Mouse (Mus musculus): ENCODE measurements around the gene Gm17026. TPM values are rescaled to one million over a fixed set of nuclear protein-coding genes. Genes with fewer than 3 reads are reported as not detected.
"Not testable (repeated sequence)": the region's sequence is repeated elsewhere in the genome, so short reads cannot be mapped to it uniquely, and the experiment has no call there.

Gene Gm17026
- polyA plus RNA-seq (2015; fragmentation: Nextera tagmentation; extraction: Ambion mirVana): not detected in 2 replicates

- H3K27me3 ChIP-seq (ENCODE audit: control insufficient read depth, insufficient read depth, low read length); H3K4me1 ChIP-seq (ENCODE audit: control insufficient read depth, insufficient read depth, low read length); H3K4me3 ChIP-seq (replicated peaks; ENCODE audit: low read length); H3K36me3 ChIP-seq (ENCODE audit: control insufficient read depth, insufficient read depth, low read length); H3K4me2 ChIP-seq (ENCODE audit: low read depth, low read length); H3K27ac ChIP-seq (ENCODE audit: low read length); H3K9ac ChIP-seq (ENCODE audit: low read length); ATAC-seq (ENCODE audit: insufficient read depth, low FRiP score); H3K9me3 ChIP-seq (replicated peaks; ENCODE audit: control insufficient read depth, low read length): not testable (repeated sequence)
- no CpG with 5 or more reads among the region's 3 CpGs for WGBS
Measured at GRCm38 (mm10) chr14:42259948-42260347, at the start of gene Gm17026. Gm17026 (minus strand) TSS chr14:42260048.

- not testable (repeated sequence) for ATAC-seq (ENCODE audit: insufficient read depth, low FRiP score)
Measured at GRCm38 (mm10) chr14:42297258-42297657, 37.4 kb upstream of the Gm17026 start, which contains the start of gene Gm9611. Gm9611 (minus strand) TSS chr14:42297358.

GRCm38 (mm10) chr14:42216766-42217537 is 42.9 kb downstream of the Gm17026 start:
- ATAC-seq (ENCODE audit: insufficient read depth, low FRiP score); H3K9ac ChIP-seq (ENCODE audit: low read length); H3K4me3 ChIP-seq (replicated peaks; ENCODE audit: low read length); H3K27me3 ChIP-seq (ENCODE audit: control insufficient read depth, insufficient read depth, low read length); H3K27ac ChIP-seq (ENCODE audit: low read length); H3K4me1 ChIP-seq (ENCODE audit: control insufficient read depth, insufficient read depth, low read length); H3K9me3 ChIP-seq (replicated peaks; ENCODE audit: control insufficient read depth, low read length); H3K4me2 ChIP-seq (ENCODE audit: low read depth, low read length); H3K36me3 ChIP-seq (ENCODE audit: control insufficient read depth, insufficient read depth, low read length): not testable (repeated sequence)
- WGBS: 71% methylated on average over 8 of the region's 10 CpGs

More at GRCm38 (mm10) chr14:42297258-42297657, 37.4 kb upstream of the Gm17026 start, which contains the start of gene Gm9611:
- not testable (repeated sequence) for H3K27ac ChIP-seq (ENCODE audit: low read length); H3K27me3 ChIP-seq (ENCODE audit: control insufficient read depth, insufficient read depth, low read length); H3K4me1 ChIP-seq (ENCODE audit: control insufficient read depth, insufficient read depth, low read length); H3K9me3 ChIP-seq (replicated peaks; ENCODE audit: control insufficient read depth, low read length); H3K36me3 ChIP-seq (ENCODE audit: control insufficient read depth, insufficient read depth, low read length); H3K9ac ChIP-seq (ENCODE audit: low read length); H3K4me3 ChIP-seq (replicated peaks; ENCODE audit: low read length); H3K4me2 ChIP-seq (ENCODE audit: low read depth, low read length)
- no CpG with 5 or more reads among the region's 3 CpGs for WGBS

Small RNA genes within 50 kb of the gene (microRNA-seq; reads per million reads assigned to microRNA genes)
- not detected for gene Gm25208
- gene Gm25892: not detected

Other genes starting within 250 kb of the Gm17026 start
- gene Gm7951, start 142.7 kb downstream of the Gm17026 start, polyA plus RNA-seq (2015; fragmentation: Nextera tagmentation; extraction: Ambion mirVana): not detected in 2 replicates
- not detected in 2 replicates for gene Gm17027, start 97.4 kb downstream of the Gm17026 start, polyA plus RNA-seq (2015; fragmentation: Nextera tagmentation; extraction: Ambion mirVana)
- gene Gm3573, start 69.3 kb downstream of the Gm17026 start, polyA plus RNA-seq (2015; fragmentation: Nextera tagmentation; extraction: Ambion mirVana): not detected in 2 replicates
- gene Gm9611, start 37.3 kb upstream of the Gm17026 start, polyA plus RNA-seq (2015; fragmentation: Nextera tagmentation; extraction: Ambion mirVana): not detected in 2 replicates
- gene Gm7995, start 50.2 kb upstream of the Gm17026 start, polyA plus RNA-seq (2015; fragmentation: Nextera tagmentation; extraction: Ambion mirVana): not detected in 2 replicates
- not detected in 2 replicates for gene Gm8005, start 179.6 kb upstream of the Gm17026 start, polyA plus RNA-seq (2015; fragmentation: Nextera tagmentation; extraction: Ambion mirVana)
- gene Gm8011, start 203.8 kb upstream of the Gm17026 start, polyA plus RNA-seq (2015; fragmentation: Nextera tagmentation; extraction: Ambion mirVana): not detected in 2 replicates
- gene Gm8020, start 242.3 kb upstream of the Gm17026 start, polyA plus RNA-seq (2015; fragmentation: Nextera tagmentation; extraction: Ambion mirVana): not detected in 2 replicates